Mouse (Mus musculus): ENCODE measurements around the gene Mrps34.

DNA sequence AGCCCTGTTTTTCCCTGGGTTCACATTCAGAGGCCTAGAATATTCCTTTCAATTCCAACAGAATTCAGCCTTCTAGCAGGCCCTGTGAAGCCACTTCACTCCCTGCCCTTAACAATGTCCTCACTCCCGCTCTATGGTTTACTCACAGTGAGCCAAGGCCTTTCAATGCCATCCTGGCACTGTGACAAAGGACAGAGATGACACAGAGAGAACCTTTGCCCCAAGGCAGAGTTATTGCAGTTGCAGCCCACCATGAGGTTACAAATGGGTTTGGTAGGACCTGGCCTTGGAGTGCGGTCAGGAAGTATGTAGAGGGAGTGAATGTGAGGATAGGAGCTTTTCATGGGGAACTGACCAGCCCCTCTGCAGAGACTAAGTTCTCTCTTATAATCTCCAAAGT, 12.7 kb downstream of the Mrps34 start:
- TF ChIP-seq EP300 (optimal IDR thresholded peaks at IDR 0.05): no peak
- no peak for TF ChIP-seq CTCF (IDR thresholded peaks at IDR 0.05; ENCODE audit: low read depth)

All from stomach, postnatal 0 days (tissue).